Mouse (Mus musculus) liver, embryonic 13.5 days (tissue): ENCODE measurements around the gene Nkx6-1. TPM values are rescaled to one million over a fixed set of nuclear protein-coding genes. Genes with fewer than 3 reads are reported as not detected.

Experiments
- ATAC-seq: fragments of 200-750 bp; cut with Nextera tagmentation; 2 replicates; pipeline ENCODE4 v1.8.0; 2017; ENCODE audit warnings: low read depth, mild to moderate bottlenecking, moderate number of reproducible peaks, moderate library complexity
- DNase-seq: peaks from one replicate; pipeline ENCODE4 v3.0.0; 2022
- H3K27ac ChIP-seq: fragments of 300-500 bp; sonication (generic); 2 replicates; pipeline ENCODE4 v1.5.1; 2015; ENCODE audit warnings: moderate library complexity, mild to moderate bottlenecking, inconsistent platforms
- H3K27me3 ChIP-seq: fragments of 300-500 bp; sonication (generic); 2 replicates; pipeline ENCODE4 v1.6.1; 2015; ENCODE audit warnings: mild to moderate bottlenecking, inconsistent platforms
- H3K36me3 ChIP-seq: fragments of 300-500 bp; sonication (generic); 2 replicates; pipeline ENCODE4 v1.6.1; 2015; ENCODE audit warnings: mild to moderate bottlenecking, inconsistent platforms
- H3K4me1 ChIP-seq: fragments of 300-500 bp; sonication (generic); replicated peaks from 2 replicates; pipeline ENCODE4 v1.6.1; 2015; ENCODE audit warnings: inconsistent platforms
- H3K4me2 ChIP-seq: fragments of 300-500 bp; sonication (generic); 2 replicates; pipeline ENCODE4 v1.6.1; 2015; ENCODE audit warnings: inconsistent platforms, mild to moderate bottlenecking, moderate library complexity
- H3K4me3 ChIP-seq: fragments of 300-500 bp; sonication (generic); replicated peaks from 2 replicates; pipeline ENCODE4 v1.5.1; 2015; ENCODE audit warnings: mild to moderate bottlenecking, inconsistent platforms
- H3K9ac ChIP-seq: fragments of 300-500 bp; sonication (generic); 2 replicates; pipeline ENCODE4 v1.6.1; 2015; ENCODE audit warnings: mild to moderate bottlenecking, inconsistent platforms
- H3K9me3 ChIP-seq: fragments of 300-500 bp; sonication (generic); replicated peaks from 2 replicates; pipeline ENCODE4 v1.6.1; 2016; ENCODE audit warnings: inconsistent platforms
- WGBS: fragments of 180-500 bp; shearing (Covaris S2); methylation state at CpG from one replicate; pipeline ENCODE4 v1.1.7; 2015; ENCODE audit not compliant: insufficient replicate concordance; 5-methylcytosine and 5-hydroxymethylcytosine counted together
- polyA plus RNA-seq: library from polyadenylated mRNA; unstranded; fragments of >200 nt; fragmentation: Nextera tagmentation; extraction: Ambion mirVana; gene quantifications from 2 replicates; pipeline ENCODE4 v1.2.1, GENCODE M21; 2015

Nkx6-1 gene
- 0.06 TPM in 1 of 2 replicates, not detected in the other for polyA plus RNA-seq

GRCm38 (mm10) chr5:101664945-101665615, at the start of gene Nkx6-1:
Gene Nkx6-1 (minus strand): TSS chr5:101664996.
- Histone ChIP-seq H3K9me3 (no peaks in the 10 kb centered on the region), H3K36me3 (no peaks in the 10 kb centered on the region), H3K4me1 (peaks cover 21% of the 10 kb centered on the region), H3K27ac (no peak within 1 kb of the TSS), H3K9ac (no peak within 1 kb of the TSS), H3K4me3 (peak within 1 kb of the TSS; percentile 40), H3K27me3 (peaks cover 100% of the 10 kb centered on the region), H3K4me2 (peak within 1 kb of the TSS; percentile 59)
- WGBS: under 1% methylated on average over 39 of the region's 39 CpGs
- ATAC-seq: peak; percentile 91
- peak; percentile 64 for DNase-seq

GRCm38 (mm10) chr5:101713064-101713613, 48.3 kb upstream of the Nkx6-1 start:
- H3K4me2 ChIP-seq: no peak overlapping the region
- no peak overlapping the region for H3K4me3 ChIP-seq
- no peaks in the 10 kb centered on the region for H3K27me3 ChIP-seq
- DNase-seq: no peak
- ATAC-seq: no peak
- H3K9ac ChIP-seq: no peak overlapping the region
- 58% methylated on average over 6 of the region's 6 CpGs for WGBS
- no peak overlapping the region for H3K27ac ChIP-seq
- H3K4me1 ChIP-seq: no peaks in the 10 kb centered on the region
- no peaks in the 10 kb centered on the region for H3K36me3 ChIP-seq
- H3K9me3 ChIP-seq: no peaks in the 10 kb centered on the region

- Histone ChIP-seq H3K27me3 (no peaks in the 10 kb centered on the region), H3K9me3 (no peaks in the 10 kb centered on the region), H3K9ac (no peak overlapping the region), H3K4me1 (no peaks in the 10 kb centered on the region), H3K4me3 (no peak overlapping the region), H3K27ac (no peak overlapping the region), H3K4me2 (no peak overlapping the region), H3K36me3 (no peaks in the 10 kb centered on the region)
- no peak for ATAC-seq
- DNase-seq: no peak
- 46% methylated on average over 24 of the region's 25 CpGs for WGBS
Measured at GRCm38 (mm10) chr5:101703374-101704260, 38.8 kb upstream of the Nkx6-1 start.

GRCm38 (mm10) chr5:101702636-101703035, 37.8 kb upstream of the Nkx6-1 start:
- H3K4me2 ChIP-seq: no peak overlapping the region
- H3K27ac ChIP-seq: no peak overlapping the region
- ATAC-seq (no peak), DNase-seq (no peak)
- WGBS: 60% methylated on average over 11 of the region's 11 CpGs
- no peaks in the 10 kb centered on the region for H3K36me3 ChIP-seq
- H3K9me3 ChIP-seq: no peaks in the 10 kb centered on the region
- H3K27me3 ChIP-seq: no peaks in the 10 kb centered on the region
- H3K4me1 ChIP-seq: no peaks in the 10 kb centered on the region
- no peak overlapping the region for H3K9ac ChIP-seq
- no peak overlapping the region for H3K4me3 ChIP-seq

DNA sequence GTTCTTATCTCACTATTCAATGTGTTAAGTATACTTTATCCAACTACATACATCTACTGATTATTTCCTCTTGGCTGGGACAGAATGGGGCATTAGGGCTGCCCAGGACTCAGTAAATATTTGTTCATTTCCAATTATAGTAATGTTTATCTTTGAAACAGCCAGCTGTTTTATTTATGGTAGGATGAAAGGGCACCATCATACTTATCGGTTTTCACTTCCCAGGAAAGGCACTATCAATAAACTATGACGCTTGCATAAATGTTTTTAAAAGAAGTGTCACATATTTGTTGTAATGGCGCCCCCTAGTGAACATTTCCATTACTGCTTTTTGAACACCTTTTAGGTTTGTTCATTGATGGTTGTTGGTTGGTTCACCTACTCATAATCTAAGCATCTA, 35.8 kb upstream of the Nkx6-1 start:
- WGBS: 3% methylated on average over 3 of the region's 3 CpGs
- H3K9me3 ChIP-seq: no peaks in the 10 kb centered on the region
- H3K4me3 ChIP-seq: no peak overlapping the region
- no peak overlapping the region for H3K27ac ChIP-seq
- H3K4me2 ChIP-seq: no peak overlapping the region
- no peaks in the 10 kb centered on the region for H3K27me3 ChIP-seq
- ATAC-seq: no peak
- no peak for DNase-seq
- no peak overlapping the region for H3K9ac ChIP-seq
- H3K4me1 ChIP-seq: no peaks in the 10 kb centered on the region
- no peaks in the 10 kb centered on the region for H3K36me3 ChIP-seq

GRCm38 (mm10) chr5:101688581-101688980, 23.8 kb upstream of the Nkx6-1 start:
- Histone ChIP-seq H3K4me3 (no peak overlapping the region), H3K4me1 (no peaks in the 10 kb centered on the region), H3K9me3 (no peaks in the 10 kb centered on the region), H3K27ac (no peak overlapping the region), H3K4me2 (no peak overlapping the region), H3K27me3 (no peaks in the 10 kb centered on the region), H3K9ac (no peak overlapping the region), H3K36me3 (no peaks in the 10 kb centered on the region)
- no peak for ATAC-seq
- no peak for DNase-seq
- 21% methylated on average over 15 of the region's 15 CpGs for WGBS

DNA sequence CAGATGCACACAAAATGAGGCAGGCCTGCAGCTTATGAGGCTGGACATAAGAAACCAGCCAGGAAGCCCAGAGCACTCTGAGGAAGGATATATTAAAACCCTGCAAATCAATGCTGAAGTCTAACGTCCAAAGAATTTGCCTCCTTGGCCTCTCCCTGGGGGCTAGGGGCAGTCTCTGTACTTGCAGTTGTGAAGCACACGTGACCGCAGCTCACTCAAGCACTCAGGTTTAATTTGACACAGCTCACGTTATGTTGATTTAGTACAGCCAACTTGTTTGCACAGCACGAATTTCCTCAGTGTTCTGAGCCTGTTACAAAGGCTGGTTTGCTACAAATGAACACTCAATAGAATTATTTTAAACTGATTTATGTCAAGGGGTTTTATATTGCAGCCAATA, 18.5 kb upstream of the Nkx6-1 start:
- Histone ChIP-seq H3K27me3 (no peaks in the 10 kb centered on the region), H3K36me3 (no peaks in the 10 kb centered on the region), H3K4me2 (no peak overlapping the region), H3K4me3 (no peak overlapping the region), H3K9ac (no peak overlapping the region), H3K9me3 (no peaks in the 10 kb centered on the region), H3K4me1 (no peaks in the 10 kb centered on the region), H3K27ac (no peak overlapping the region)
- WGBS: 47% methylated on average over 5 of the region's 5 CpGs
- DNase-seq (no peak), ATAC-seq (no peak)

- no peak overlapping the region for H3K9ac ChIP-seq
- no peaks in the 10 kb centered on the region for H3K36me3 ChIP-seq
- no peak overlapping the region for H3K4me3 ChIP-seq
- no peak for DNase-seq
- H3K9me3 ChIP-seq: no peaks in the 10 kb centered on the region
- 52% methylated on average over 6 of the region's 6 CpGs for WGBS
- no peaks in the 10 kb centered on the region for H3K27me3 ChIP-seq
- no peak overlapping the region for H3K4me2 ChIP-seq
- no peaks in the 10 kb centered on the region for H3K4me1 ChIP-seq
- H3K27ac ChIP-seq: no peak overlapping the region
- ATAC-seq: no peak
Measured at GRCm38 (mm10) chr5:101680338-101680737, 15.5 kb upstream of the Nkx6-1 start.

GRCm38 (mm10) chr5:101669381-101669780, 4.6 kb upstream of the Nkx6-1 start:
- Histone ChIP-seq H3K4me2 (no peak overlapping the region), H3K36me3 (no peaks in the 10 kb centered on the region), H3K4me3 (no peak overlapping the region), H3K27ac (no peak overlapping the region), H3K9ac (no peak overlapping the region), H3K27me3 (peaks cover 63% of the 10 kb centered on the region), H3K4me1 (peaks cover 11% of the 10 kb centered on the region), H3K9me3 (no peaks in the 10 kb centered on the region)
- WGBS: 3% methylated on average over 15 of the region's 15 CpGs
- ATAC-seq: no peak
- no peak for DNase-seq

GRCm38 (mm10) chr5:101668475-101668874, 3.7 kb upstream of the Nkx6-1 start:
- DNase-seq (no peak), ATAC-seq (no peak)
- H3K4me2 ChIP-seq: no peak overlapping the region
- H3K27me3 ChIP-seq: peaks cover 72% of the 10 kb centered on the region
- no peaks in the 10 kb centered on the region for H3K9me3 ChIP-seq
- H3K9ac ChIP-seq: no peak overlapping the region
- H3K4me3 ChIP-seq: no peak overlapping the region
- H3K4me1 ChIP-seq: peaks cover 20% of the 10 kb centered on the region
- no peaks in the 10 kb centered on the region for H3K36me3 ChIP-seq
- WGBS: 5% methylated on average over 12 of the region's 12 CpGs
- H3K27ac ChIP-seq: no peak overlapping the region

DNA sequence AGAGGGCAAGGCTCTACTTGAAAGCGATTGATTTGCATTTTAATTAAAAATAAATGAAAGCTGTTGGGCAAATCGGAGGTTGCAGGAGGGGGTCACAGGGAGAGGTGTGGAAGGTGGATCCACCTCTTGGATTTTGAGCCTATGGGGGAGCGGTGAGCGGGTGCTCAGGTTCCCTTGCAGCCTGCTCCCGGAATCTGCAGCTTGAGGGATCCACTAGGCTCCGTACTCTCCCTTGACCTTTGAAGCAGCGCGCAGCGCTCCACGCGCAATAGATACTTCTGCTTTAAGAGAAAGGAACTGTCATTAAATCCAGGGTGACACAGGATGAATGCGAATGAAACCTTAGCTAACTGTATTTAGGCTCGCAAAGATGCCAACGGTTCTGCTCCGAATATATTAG, 3.2 kb upstream of the Nkx6-1 start:
- WGBS: 3% methylated on average over 15 of the region's 15 CpGs
- no peak overlapping the region for H3K27ac ChIP-seq

More for the DNA sequence above, 3.2 kb upstream of the Nkx6-1 start:
- H3K9me3 ChIP-seq: no peaks in the 10 kb centered on the region
- H3K27me3 ChIP-seq: peaks cover 77% of the 10 kb centered on the region
- no peak overlapping the region for H3K9ac ChIP-seq
- H3K4me3 ChIP-seq: no peak overlapping the region
- H3K4me1 ChIP-seq: peaks cover 21% of the 10 kb centered on the region
- no peak for DNase-seq
- no peak for ATAC-seq
- no peak overlapping the region for H3K4me2 ChIP-seq
- no peaks in the 10 kb centered on the region for H3K36me3 ChIP-seq
